Mouse (Mus musculus) liver, embryonic 14.5 days (tissue): ENCODE results near the gene Lman2l. TPM values are rescaled to one million over a fixed set of nuclear protein-coding genes. Genes with fewer than 3 reads are reported as not detected.

Experiments used
- ATAC-seq: fragments of 200-750 bp; cut with Nextera tagmentation; 2 replicates; pipeline ENCODE4 v1.8.0; 2017; ENCODE audit warnings: moderate number of reproducible peaks, mild to moderate bottlenecking, moderate library complexity; ENCODE audit not compliant: insufficient read depth
- DNase-seq, 3 experiments: peaks; one replicate each; pipeline ENCODE4 v3.0.0-alpha.2; 2012 to 2013; ENCODE audit warnings: low read depth in 3 of 3, low spot score in 3 of 3
- H3K27ac ChIP-seq: fragments of 300-500 bp; sonication (generic); 2 replicates; pipeline ENCODE4 v1.5.1; 2014; ENCODE audit warnings: moderate library complexity, mild to moderate bottlenecking, control low read depth, inconsistent platforms
- H3K27me3 ChIP-seq: fragments of 300-500 bp; sonication (generic); 2 replicates; pipeline ENCODE4 v1.6.1; 2014; ENCODE audit warnings: mild to moderate bottlenecking, low read length, moderate library complexity; ENCODE audit not compliant: control insufficient read depth, insufficient read depth
- H3K36me3 ChIP-seq: fragments of 300-500 bp; sonication (generic); replicated peaks from 2 replicates; pipeline ENCODE4 v1.6.1; 2014; ENCODE audit warnings: low read depth; ENCODE audit not compliant: control insufficient read depth, insufficient read depth
- H3K4me1 ChIP-seq, 2 experiments: fragments of 200-500 bp in 1 of 2; fragments of 300-500 bp in 1 of 2; sonication (generic) in 1 of 2; replicated peaks; 2 replicates each; pipeline ENCODE4 v1.6.1; 2012 to 2014; ENCODE audit warnings: antibody characterized with exemption in 1 of 2, inconsistent platforms in 1 of 2, low read length in 1 of 2; ENCODE audit not compliant: control insufficient read depth in 2 of 2, insufficient read depth in 2 of 2
- H3K4me2 ChIP-seq: fragments of 300-500 bp; sonication (generic); 2 replicates; pipeline ENCODE4 v1.6.1; 2014; ENCODE audit warnings: low read depth, mild to moderate bottlenecking, control low read depth, moderate library complexity
- H3K4me3 ChIP-seq, 2 experiments: fragments of 200-500 bp in 1 of 2; fragments of 300-500 bp in 1 of 2; sonication (generic) in 1 of 2; 2 replicates each; pipeline ENCODE4 v1.5.1; 2012 to 2014; ENCODE audit warnings: low read depth in 2 of 2, low read length in 2 of 2, mild to moderate bottlenecking in 2 of 2, control low read depth in 1 of 2, inconsistent platforms in 1 of 2, moderate library complexity in 1 of 2; ENCODE audit not compliant: insufficient read depth in 1 of 2
- H3K9ac ChIP-seq: fragments of 300-500 bp; sonication (generic); replicated peaks from 2 replicates; pipeline ENCODE4 v1.6.1; 2014; ENCODE audit warnings: mild to moderate bottlenecking, control low read depth, moderate library complexity
- H3K9me3 ChIP-seq: fragments of 300-500 bp; sonication (generic); 2 replicates; pipeline ENCODE4 v1.6.1; 2016; ENCODE audit warnings: low read length, mixed read lengths; ENCODE audit not compliant: control insufficient read depth
- CTCF ChIP-seq: IDR thresholded peaks from 2 replicates; pipeline ENCODE4 v1.5.1; 2016; ENCODE audit warnings: antibody characterized with exemption, low read depth, control low read depth
- EP300 ChIP-seq: IDR thresholded peaks from 2 replicates; pipeline ENCODE4 v1.6.1; 2016; ENCODE audit warnings: antibody characterized with exemption, low read depth
- WGBS: fragments of 180-500 bp; shearing (Covaris S2); extraction: QIAGEN DNeasy Blood & Tissue Kit; methylation state at CpG from one replicate; pipeline ENCODE4 v1.1.7; 2014; ENCODE audit not compliant: insufficient replicate concordance; 5-methylcytosine and 5-hydroxymethylcytosine counted together
- polyA plus RNA-seq, 2 experiments: library from polyadenylated mRNA; depleted of rRNA in 1 of 2; stranded (reverse) in 1 of 2; unstranded in 1 of 2; fragments of >200 nt; fragmentation: Nextera tagmentation in 1 of 2; extraction: Ambion mirVana in 1 of 2; gene quantifications; 2 replicates each; pipeline versions ENCODE4 v1.2.1 to v1.2.3; 2012 to 2014

The Lman2l gene
- 4.8 and 5.5 TPM in 2 replicates for polyA plus RNA-seq (2012; rRNA removed)
- polyA plus RNA-seq (2014; fragmentation: Nextera tagmentation; extraction: Ambion mirVana): 7.0 and 7.4 TPM in 2 replicates

GRCm38 (mm10) chr1:36444471-36445464 is at the start of gene Lman2l:
TSS of gene Lman2l (minus strand) at chr1:36445271.
- WGBS: under 1% methylated on average over 56 of the region's 57 CpGs

GRCm38 (mm10) chr1:36493299-36493698 is 48.2 kb upstream of the Lman2l start:
- no peaks in the 10 kb centered on the region for H3K4me1 ChIP-seq
- TF ChIP-seq CTCF (no peak), EP300 (no peak)
- DNase-seq (no peak), ATAC-seq (no peak)
- H3K27ac ChIP-seq: no peak overlapping the region
- no peak overlapping the region for H3K4me2 ChIP-seq
- no peaks in the 10 kb centered on the region for H3K36me3 ChIP-seq
- WGBS: 80% methylated on average over 6 of the region's 6 CpGs
- no peaks in the 10 kb centered on the region for H3K27me3 ChIP-seq
- no peaks in the 10 kb centered on the region for H3K9me3 ChIP-seq
- H3K9ac ChIP-seq: no peak overlapping the region
- no peak overlapping the region for H3K4me3 ChIP-seq

More at GRCm38 (mm10) chr1:36444471-36445464, at the start of gene Lman2l:
- no peaks in the 10 kb centered on the region for H3K27me3 ChIP-seq
- H3K36me3 ChIP-seq: no peaks in the 10 kb centered on the region
- H3K4me2 ChIP-seq: peak within 1 kb of the TSS; percentile 89
- TF ChIP-seq EP300 (no peak), CTCF (no peak; the same call in 1 of the 2 replicates)
- peak; percentile 100 for ATAC-seq
- peak; percentile 88 to 93 (median 89) for DNase-seq
- peaks cover 4 to 7% of the 10 kb centered on the region in 2 experiments; a peak in 3 of 4 replicates for H3K4me1 ChIP-seq
- peak within 1 kb of the TSS; percentile 66 to 90 for H3K4me3 ChIP-seq
- no peak within 1 kb of the TSS for H3K27ac ChIP-seq
- peak within 1 kb of the TSS; percentile 68 for H3K9ac ChIP-seq
- H3K9me3 ChIP-seq: no peaks in the 10 kb centered on the region

GRCm38 (mm10) chr1:36492416-36493139 is 47.5 kb upstream of the Lman2l start:
- no peak for DNase-seq
- no peak overlapping the region for H3K4me2 ChIP-seq
- H3K9me3 ChIP-seq: no peaks in the 10 kb centered on the region
- no peak overlapping the region for H3K27ac ChIP-seq
- no peaks in the 10 kb centered on the region for H3K27me3 ChIP-seq
- TF ChIP-seq CTCF: peak; percentile 56
- no peak for TF ChIP-seq EP300
- H3K9ac ChIP-seq: no peak overlapping the region
- no peak for ATAC-seq
- WGBS: 51% methylated on average over 9 of the region's 9 CpGs
- no peak overlapping the region for H3K4me3 ChIP-seq
- no peaks in the 10 kb centered on the region for H3K4me1 ChIP-seq
- no peaks in the 10 kb centered on the region for H3K36me3 ChIP-seq

- Histone ChIP-seq H3K36me3 (no peaks in the 10 kb centered on the region), H3K9me3 (no peaks in the 10 kb centered on the region), H3K27ac (no peak overlapping the region), H3K9ac (no peak overlapping the region), H3K4me2 (no peak overlapping the region), H3K4me1 (no peaks in the 10 kb centered on the region), H3K27me3 (no peaks in the 10 kb centered on the region), H3K4me3 (no peak overlapping the region)
- no peak for ATAC-seq
- DNase-seq: no peak
- WGBS: 65% methylated on average over 6 of the region's 6 CpGs
- TF ChIP-seq EP300: no peak
- no peak for TF ChIP-seq CTCF
These were observed 44.6 kb upstream of the Lman2l start for GRCm38 (mm10) chr1:36489661-36490060.
